Mouse (Mus musculus) liver, postnatal 0 days (tissue): ENCODE data around the gene Slc4a4.

Experiments
- CTCF ChIP-seq: sonication (generic); IDR thresholded peaks from 2 replicates; pipeline ENCODE4 v1.5.1; 2016; ENCODE audit warnings: antibody characterized with exemption, low read depth
- EP300 ChIP-seq: IDR thresholded peaks from 2 replicates; pipeline ENCODE4 v1.6.1; 2016; ENCODE audit warnings: antibody characterized with exemption, low read depth, mild to moderate bottlenecking

DNA sequence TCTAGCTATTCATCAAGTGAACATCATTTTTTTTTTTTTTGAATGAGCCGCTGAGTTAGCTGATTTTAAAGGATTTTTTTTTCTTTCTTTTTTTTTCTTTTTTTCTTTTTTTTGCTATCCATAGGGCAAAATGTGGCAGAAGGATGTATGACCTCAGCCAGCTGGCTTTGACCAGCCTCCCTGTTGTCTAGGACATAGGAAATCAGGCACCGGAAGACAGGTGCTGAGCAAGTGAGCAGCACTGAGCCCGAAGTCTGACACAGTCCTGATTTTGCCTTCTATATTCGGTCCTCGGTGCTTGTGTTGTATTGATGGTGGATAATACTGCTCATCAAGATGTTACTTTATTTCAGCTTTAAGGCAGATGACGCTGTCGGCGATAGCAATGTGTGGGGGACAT lies 109.6 kb downstream of the Slc4a4 start:
- no peak for TF ChIP-seq CTCF
- no peak for TF ChIP-seq EP300
